Mouse (Mus musculus) adrenal gland (tissue): Measurements from ENCODE around the gene Olfr1162.
"Not testable (repeated sequence)": the region's sequence is repeated elsewhere in the genome, so short reads cannot be mapped to it uniquely, and the experiment has no call there.

Source experiments
- intact Hi-C: fragments of 180-260 bp; cut with DNase I; formaldehyde crosslinking; loops from one replicate; pipeline ENCODE4 v1.15.1; 2025
- long read RNA-seq, 2 experiments: library from polyadenylated mRNA; unstranded; transcript quantifications; one replicate each; pipeline ENCODE4 v2.0.0; 2020; ENCODE audit warnings: borderline replicate concordance in 1 of 2; ENCODE audit not compliant: insufficient replicate concordance in 1 of 2

The Olfr1162 gene
- long read RNA-seq, experiment 1, result 0 reads
- long read RNA-seq, experiment 2, result 0 reads

- intact Hi-C loops, result no loop called here
Measured at GRCm38 (mm10) chr2:88051029-88051428, at the start of gene Olfr1162. TSS of gene Olfr1162 (minus strand) at chr2:88051129.

- intact Hi-C loops, result no loop called here
Measured at GRCm38 (mm10) chr2:88093866-88094265, 42.9 kb upstream of the Olfr1162 start, which contains the start of gene Olfr1164. TSS of gene Olfr1164 (minus strand) at chr2:88093966.

DNA sequence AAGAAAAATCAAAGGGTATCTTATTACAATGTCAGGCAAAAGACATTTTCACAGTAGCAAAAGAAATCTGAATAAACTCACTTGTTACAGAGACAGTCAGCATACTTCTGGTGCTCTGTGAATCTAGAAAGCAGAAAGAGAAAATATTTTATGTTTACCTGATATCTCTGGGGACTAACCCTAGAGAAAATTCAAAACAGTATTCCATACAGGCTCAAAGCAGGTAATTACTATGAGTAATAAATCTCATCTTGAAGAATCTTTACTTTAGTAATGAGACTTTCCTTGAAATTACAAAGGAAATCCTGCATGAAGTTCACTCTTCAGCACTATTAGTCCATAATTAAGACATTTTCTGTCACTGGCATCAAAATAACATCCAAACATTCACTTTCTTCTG lies 20.8 kb upstream of the Olfr1162 start, which contains the start of gene Olfr1163:
TSS of gene Olfr1163 (minus strand) at position 101 of the 400 bp plus-strand sequence.
- intact Hi-C loops, result no loop called here

DNA sequence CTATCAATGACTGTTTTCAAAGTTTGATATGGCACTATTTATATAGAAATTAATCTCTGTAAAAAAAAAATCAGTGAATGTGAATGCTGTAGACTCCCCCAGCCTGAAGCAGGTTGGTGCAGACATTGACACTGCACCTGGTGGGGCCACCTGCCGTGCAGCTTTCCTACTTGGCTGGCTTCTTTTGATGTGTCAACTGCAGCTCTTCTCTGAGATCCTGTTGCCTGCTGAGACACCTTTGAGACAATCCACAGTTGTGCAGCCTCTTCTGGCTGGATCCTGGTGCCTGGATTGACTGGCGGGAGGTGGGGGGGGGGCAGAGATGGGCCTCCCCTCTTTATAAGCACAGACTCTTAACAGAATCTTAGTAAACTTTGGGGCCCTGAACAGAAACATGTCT lies 12.7 kb upstream of the Olfr1162 start:
- intact Hi-C loops, result no loop called here

GRCm38 (mm10) chr2:88037599-88037998 lies 13.3 kb downstream of the Olfr1162 start, which contains the start of gene Olfr73:
TSS of gene Olfr73 (minus strand) at chr2:88037699.
- intact Hi-C loops, result no loop called here

GRCm38 (mm10) chr2:88022474-88022873 lies 28.5 kb downstream of the Olfr1162 start, which contains the start of gene Olfr1161:
TSS of gene Olfr1161 (plus strand) at chr2:88022774.
- intact Hi-C loops, result not testable (repeated sequence)

DNA sequence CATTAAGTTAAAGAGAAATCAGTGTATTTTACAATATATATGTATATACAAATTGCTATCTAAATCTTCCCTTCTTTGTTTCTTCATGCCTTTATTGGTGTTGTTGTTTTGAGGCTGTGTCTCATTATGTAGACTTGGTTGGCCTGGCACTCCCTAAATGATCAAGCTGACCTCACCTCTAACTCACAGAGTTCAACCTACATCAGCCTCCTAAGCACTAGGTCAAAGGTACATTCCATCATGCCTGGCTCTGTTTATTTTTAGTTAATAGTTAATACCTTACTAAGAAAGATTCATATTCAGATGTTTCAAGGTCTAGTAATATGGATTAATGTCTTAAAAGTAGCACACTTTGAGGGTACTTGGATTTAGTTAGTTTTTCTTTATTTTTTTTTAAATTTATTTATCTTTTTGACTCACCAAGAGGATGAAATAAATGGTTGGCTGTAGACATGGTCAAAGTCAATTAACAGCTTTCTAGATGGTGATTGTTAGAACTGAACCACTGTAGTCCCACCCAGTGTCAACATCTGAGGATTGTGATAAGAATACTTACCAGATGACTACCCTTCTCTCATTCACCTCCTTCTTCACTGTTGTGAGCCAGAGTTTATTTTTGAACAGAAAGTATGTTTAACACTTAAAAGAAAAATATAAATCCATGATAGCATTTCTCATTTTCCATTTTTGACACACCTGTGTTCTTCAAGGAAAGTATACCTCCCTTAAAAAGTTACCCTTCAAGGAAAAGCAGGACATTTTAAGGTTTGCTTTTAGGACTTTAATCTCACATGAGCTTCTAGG lies 43.2 kb downstream of the Olfr1162 start, which contains the start of gene Olfr1160:
TSS of gene Olfr1160 (minus strand) at position 754 of the 804 bp plus-strand sequence.
- intact Hi-C loops, result no loop called here
